Mouse (Mus musculus): ENCODE measurements at regions not wholly inside any gene's neighbourhood (a gene's known extent, or its start where the extent isn't known, plus 50 kb on each side); places are given as distances from the start of the nearest gene placed in this dataset.

DNA sequence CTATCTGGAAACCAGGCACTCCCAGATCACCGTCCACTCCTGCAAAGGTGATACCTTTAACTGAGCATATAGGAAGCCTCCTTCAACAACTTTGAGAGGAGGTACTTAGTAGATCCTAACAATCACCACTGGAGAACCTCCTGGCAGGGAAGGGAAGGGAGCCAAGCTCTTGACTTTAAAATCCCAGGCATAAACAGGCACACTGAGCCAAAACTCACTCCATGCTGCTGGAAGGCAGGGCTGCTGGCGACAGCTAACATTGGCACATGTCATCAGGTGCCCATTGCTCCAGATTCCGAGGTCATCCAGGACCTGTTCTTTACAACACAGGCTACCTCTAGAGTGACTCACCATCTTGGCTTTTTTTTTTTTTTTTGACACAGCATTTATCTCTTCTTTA is 170.9 kb upstream of the 1700066M21Rik start:
- H3K36me3 ChIP-seq (ENCODE audit: control insufficient read depth, insufficient read depth), result no peaks in the 10 kb centered on the region
- peaks cover 38% of the 10 kb centered on the region for H3K4me1 ChIP-seq (replicated peaks; ENCODE audit: control insufficient read depth, insufficient read depth, low read length)
- H3K9ac ChIP-seq (replicated peaks; ENCODE audit: low read depth, low read length), result no peak overlapping the region
- no peak overlapping the region for H3K4me2 ChIP-seq (ENCODE audit: low read length)
- no peaks in the 10 kb centered on the region for H3K9me3 ChIP-seq (ENCODE audit: control insufficient read depth, low read length)
- no peaks in the 10 kb centered on the region for H3K27me3 ChIP-seq (replicated peaks; ENCODE audit: control insufficient read depth, insufficient read depth, low read length)
- peak overlapping the region; percentile 49; the same call in 1 of the 2 replicates for H3K27ac ChIP-seq (ENCODE audit: low read length)
- H3K4me3 ChIP-seq (replicated peaks; ENCODE audit: low read length), result no peak overlapping the region
- no peak for ATAC-seq
- WGBS, result 58% methylated on average over 3 of the region's 3 CpGs

GRCm38 (mm10) chr1:57206944-57207343 is 170.5 kb upstream of the 1700066M21Rik start:
- Histone ChIP-seq H3K9ac (replicated peaks; ENCODE audit: low read depth, low read length) (no peak overlapping the region), H3K4me1 (replicated peaks; ENCODE audit: control insufficient read depth, insufficient read depth, low read length) (peaks cover 39% of the 10 kb centered on the region), H3K36me3 (ENCODE audit: control insufficient read depth, insufficient read depth) (no peaks in the 10 kb centered on the region), H3K9me3 (ENCODE audit: control insufficient read depth, low read length) (no peaks in the 10 kb centered on the region), H3K27ac (ENCODE audit: low read length) (peak overlapping the region; percentile 27; the same call in 1 of the 2 replicates), H3K27me3 (replicated peaks; ENCODE audit: control insufficient read depth, insufficient read depth, low read length) (no peaks in the 10 kb centered on the region), H3K4me2 (ENCODE audit: low read length) (no peak overlapping the region), H3K4me3 (replicated peaks; ENCODE audit: low read length) (no peak overlapping the region)
- WGBS, result 14% methylated on average over 1 of the region's 1 CpGs
- no peak for ATAC-seq

DNA sequence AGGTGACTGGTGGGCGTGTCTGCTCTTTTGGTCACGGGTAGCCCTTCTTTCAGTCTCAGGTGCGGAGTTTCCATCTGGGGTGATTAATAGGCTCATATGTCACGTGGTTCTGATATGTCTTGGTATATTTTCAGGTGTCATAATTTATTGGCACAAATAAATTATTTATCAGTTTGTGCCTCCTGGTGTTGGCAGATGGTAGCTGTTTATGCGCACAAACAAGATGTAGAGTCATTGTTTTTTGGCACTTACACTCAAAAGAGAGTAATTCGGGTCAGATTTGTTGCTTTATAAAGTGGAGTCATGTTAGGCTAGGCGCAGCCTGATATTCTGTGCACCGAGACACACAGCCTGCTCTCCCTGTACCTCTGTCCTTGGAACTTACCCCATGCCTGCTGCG is 169.0 kb upstream of the 1700066M21Rik start:
- Histone ChIP-seq H3K4me2 (ENCODE audit: low read length) (no peak overlapping the region), H3K9me3 (ENCODE audit: control insufficient read depth, low read length) (no peaks in the 10 kb centered on the region), H3K27me3 (replicated peaks; ENCODE audit: control insufficient read depth, insufficient read depth, low read length) (no peaks in the 10 kb centered on the region), H3K36me3 (ENCODE audit: control insufficient read depth, insufficient read depth) (no peaks in the 10 kb centered on the region), H3K9ac (replicated peaks; ENCODE audit: low read depth, low read length) (no peak overlapping the region), H3K4me3 (replicated peaks; ENCODE audit: low read length) (no peak overlapping the region), H3K4me1 (replicated peaks; ENCODE audit: control insufficient read depth, insufficient read depth, low read length) (peaks cover 43% of the 10 kb centered on the region), H3K27ac (ENCODE audit: low read length) (peak overlapping the region; percentile 51)
- no peak for ATAC-seq
- WGBS, result 64% methylated on average over 9 of the region's 9 CpGs

DNA sequence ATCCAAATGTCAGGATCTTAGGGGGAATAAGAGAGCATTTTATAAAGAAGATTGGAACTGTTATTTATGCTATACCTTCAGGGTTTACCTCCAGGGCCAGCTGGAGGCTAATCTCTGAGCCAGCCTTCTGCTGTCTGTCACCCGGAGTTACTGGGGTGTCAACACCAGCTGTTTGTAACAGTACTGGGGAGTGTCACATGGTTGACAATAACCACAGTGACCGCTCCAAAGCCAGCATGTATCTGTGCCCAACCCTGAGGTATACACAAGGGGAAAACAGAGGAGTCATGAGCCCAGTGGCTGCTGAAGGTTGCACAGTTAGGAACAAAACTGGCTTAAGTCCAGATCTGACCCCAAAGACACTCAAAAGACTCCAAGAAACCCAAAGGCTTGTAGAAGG is 168.1 kb upstream of the 1700066M21Rik start:
- peaks cover 47% of the 10 kb centered on the region for H3K4me1 ChIP-seq (replicated peaks; ENCODE audit: control insufficient read depth, insufficient read depth, low read length)
- no peaks in the 10 kb centered on the region for H3K27me3 ChIP-seq (replicated peaks; ENCODE audit: control insufficient read depth, insufficient read depth, low read length)
- 50% methylated on average over 2 of the region's 2 CpGs for WGBS

DNA sequence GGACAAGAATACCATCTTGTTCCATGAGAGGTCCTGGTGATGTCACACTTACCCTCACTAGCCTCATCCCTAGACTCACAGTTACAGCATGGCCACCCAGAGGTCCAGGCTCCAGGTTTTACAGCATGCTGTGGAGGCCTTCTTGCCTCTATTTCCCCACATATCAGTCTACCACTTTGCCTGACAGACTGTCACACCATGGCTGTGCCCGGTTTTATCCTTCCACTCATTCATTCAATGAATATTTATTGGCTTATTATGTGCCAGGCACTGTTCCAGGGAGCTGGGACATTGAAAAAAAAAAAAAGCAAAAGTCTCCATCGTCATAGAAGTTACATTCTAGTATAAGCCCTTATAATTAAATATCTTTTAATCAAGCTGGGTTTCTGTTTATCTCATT is 166.4 kb upstream of the 1700066M21Rik start:
- peak; percentile 32 for ATAC-seq
- 6% methylated on average over 2 of the region's 2 CpGs for WGBS
- Histone ChIP-seq H3K9ac (replicated peaks; ENCODE audit: low read depth, low read length) (no peak overlapping the region), H3K27ac (ENCODE audit: low read length) (peak overlapping the region; percentile 36), H3K27me3 (replicated peaks; ENCODE audit: control insufficient read depth, insufficient read depth, low read length) (no peaks in the 10 kb centered on the region), H3K36me3 (ENCODE audit: control insufficient read depth, insufficient read depth) (no peaks in the 10 kb centered on the region), H3K4me1 (replicated peaks; ENCODE audit: control insufficient read depth, insufficient read depth, low read length) (peaks cover 42% of the 10 kb centered on the region), H3K4me2 (ENCODE audit: low read length) (no peak overlapping the region), H3K4me3 (replicated peaks; ENCODE audit: low read length) (no peak overlapping the region), H3K9me3 (ENCODE audit: control insufficient read depth, low read length) (no peaks in the 10 kb centered on the region)

More for the DNA sequence above, 168.1 kb upstream of the 1700066M21Rik start:
- Histone ChIP-seq H3K36me3 (ENCODE audit: control insufficient read depth, insufficient read depth) (no peaks in the 10 kb centered on the region), H3K9ac (replicated peaks; ENCODE audit: low read depth, low read length) (no peak overlapping the region), H3K4me3 (replicated peaks; ENCODE audit: low read length) (no peak overlapping the region), H3K27ac (ENCODE audit: low read length) (peak overlapping the region; percentile 51), H3K4me2 (ENCODE audit: low read length) (no peak overlapping the region), H3K9me3 (ENCODE audit: control insufficient read depth, low read length) (no peaks in the 10 kb centered on the region)
- peak; percentile 46 for ATAC-seq

- Histone ChIP-seq H3K9ac (replicated peaks; ENCODE audit: low read depth, low read length) (0 out of 2 replicates have a peak overlapping the region, but pooled peaks have one; percentile 12), H3K27ac (ENCODE audit: low read length) (peak overlapping the region; percentile 75), H3K4me1 (replicated peaks; ENCODE audit: control insufficient read depth, insufficient read depth, low read length) (peaks cover 41% of the 10 kb centered on the region), H3K27me3 (replicated peaks; ENCODE audit: control insufficient read depth, insufficient read depth, low read length) (no peaks in the 10 kb centered on the region), H3K9me3 (ENCODE audit: control insufficient read depth, low read length) (no peaks in the 10 kb centered on the region), H3K36me3 (ENCODE audit: control insufficient read depth, insufficient read depth) (no peaks in the 10 kb centered on the region), H3K4me2 (ENCODE audit: low read length) (peak overlapping the region; percentile 40), H3K4me3 (replicated peaks; ENCODE audit: low read length) (peak overlapping the region; percentile 13)
- ATAC-seq, result peak; percentile 43
- 7% methylated on average over 16 of the region's 16 CpGs for WGBS
These were observed 164.0 kb upstream of the 1700066M21Rik start for GRCm38 (mm10) chr1:57213428-57213874.

GRCm38 (mm10) chr1:57214266-57214665 is 163.2 kb upstream of the 1700066M21Rik start:
- H3K4me2 ChIP-seq (ENCODE audit: low read length), result no peak overlapping the region
- H3K27ac ChIP-seq (ENCODE audit: low read length), result no peak overlapping the region
- no peak overlapping the region for H3K9ac ChIP-seq (replicated peaks; ENCODE audit: low read depth, low read length)
- H3K36me3 ChIP-seq (ENCODE audit: control insufficient read depth, insufficient read depth), result no peaks in the 10 kb centered on the region
- ATAC-seq, result no peak
- H3K27me3 ChIP-seq (replicated peaks; ENCODE audit: control insufficient read depth, insufficient read depth, low read length), result no peaks in the 10 kb centered on the region
- H3K9me3 ChIP-seq (ENCODE audit: control insufficient read depth, low read length), result no peaks in the 10 kb centered on the region
- no peak overlapping the region for H3K4me3 ChIP-seq (replicated peaks; ENCODE audit: low read length)
- 46% methylated on average over 2 of the region's 2 CpGs for WGBS
- peaks cover 34% of the 10 kb centered on the region for H3K4me1 ChIP-seq (replicated peaks; ENCODE audit: control insufficient read depth, insufficient read depth, low read length)

DNA sequence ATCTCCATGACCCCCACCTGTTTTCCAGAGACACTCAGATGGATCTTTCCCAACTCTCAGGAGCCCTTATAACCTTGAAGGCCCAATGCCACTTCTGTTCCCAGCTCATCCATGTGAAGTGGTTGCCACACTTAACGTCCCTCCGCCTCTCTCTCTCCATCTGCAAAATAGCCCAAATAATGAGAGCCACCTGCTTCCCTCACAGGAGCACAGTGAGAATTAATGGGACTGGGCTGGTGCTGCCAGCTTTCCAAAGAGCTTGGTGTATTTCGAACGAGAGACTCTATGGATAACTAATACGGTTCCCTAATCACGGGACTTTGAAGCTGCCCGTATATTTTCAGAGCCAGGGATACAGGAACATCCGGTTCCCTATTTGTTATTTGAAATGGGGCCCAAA is 159.8 kb upstream of the 1700066M21Rik start:
- H3K27ac ChIP-seq (ENCODE audit: low read length), result peak overlapping the region; percentile 61
- peak; percentile 67 for ATAC-seq
- H3K9ac ChIP-seq (replicated peaks; ENCODE audit: low read depth, low read length), result no peak overlapping the region
- H3K27me3 ChIP-seq (replicated peaks; ENCODE audit: control insufficient read depth, insufficient read depth, low read length), result no peaks in the 10 kb centered on the region
- H3K4me3 ChIP-seq (replicated peaks; ENCODE audit: low read length), result no peak overlapping the region
- peaks cover 21% of the 10 kb centered on the region for H3K4me1 ChIP-seq (replicated peaks; ENCODE audit: control insufficient read depth, insufficient read depth, low read length)
- no peak overlapping the region for H3K4me2 ChIP-seq (ENCODE audit: low read length)
- no peaks in the 10 kb centered on the region for H3K36me3 ChIP-seq (ENCODE audit: control insufficient read depth, insufficient read depth)
- H3K9me3 ChIP-seq (ENCODE audit: control insufficient read depth, low read length), result no peaks in the 10 kb centered on the region
- 25% methylated on average over 8 of the region's 8 CpGs for WGBS

DNA sequence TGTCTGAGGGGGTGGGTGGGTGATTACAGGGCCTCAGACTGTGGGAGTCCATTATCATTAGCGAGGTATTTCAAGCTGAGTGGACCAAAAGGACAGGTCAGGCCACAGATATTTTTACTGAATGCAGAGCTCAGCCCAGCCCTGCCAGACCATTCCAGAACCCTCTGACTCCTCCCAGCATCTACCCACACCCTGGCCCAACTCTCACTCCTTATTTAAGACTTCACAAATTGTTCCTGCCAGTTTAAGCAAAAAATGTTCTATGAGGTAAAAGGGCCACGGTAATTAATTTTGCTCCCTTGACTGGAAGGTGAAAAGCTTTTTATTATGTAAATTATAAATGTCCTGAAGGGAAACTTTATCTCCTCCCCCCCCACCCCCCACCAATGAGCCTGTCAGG is 159.3 kb upstream of the 1700066M21Rik start:
- 1% methylated on average over 2 of the region's 2 CpGs for WGBS
- H3K27ac ChIP-seq (ENCODE audit: low read length), result peak overlapping the region; percentile 37

DNA sequence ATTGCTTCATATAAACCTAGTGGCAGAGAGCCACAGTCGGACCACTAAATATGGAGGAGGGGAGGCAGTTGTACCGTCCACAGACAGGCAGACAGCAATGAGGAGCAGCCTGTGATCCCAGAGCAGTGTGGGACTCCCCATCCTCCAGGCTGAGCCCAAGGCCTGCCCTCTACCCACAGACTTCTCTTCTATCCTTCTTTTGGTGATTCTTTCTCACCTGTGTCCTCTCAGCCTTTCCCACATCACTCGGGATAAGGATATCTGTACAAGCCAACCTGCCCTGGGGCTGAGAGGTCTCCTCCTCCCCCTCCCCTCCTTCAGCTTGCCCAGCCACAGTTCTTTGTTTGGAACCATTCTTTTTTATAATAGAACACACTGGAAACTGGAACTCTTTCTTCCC is 158.8 kb upstream of the 1700066M21Rik start:
- ATAC-seq, result peak; percentile 61
- no peak overlapping the region for H3K4me3 ChIP-seq (replicated peaks; ENCODE audit: low read length)
- no peaks in the 10 kb centered on the region for H3K27me3 ChIP-seq (replicated peaks; ENCODE audit: control insufficient read depth, insufficient read depth, low read length)
- H3K4me1 ChIP-seq (replicated peaks; ENCODE audit: control insufficient read depth, insufficient read depth, low read length), result peaks cover 16% of the 10 kb centered on the region
- no peaks in the 10 kb centered on the region for H3K36me3 ChIP-seq (ENCODE audit: control insufficient read depth, insufficient read depth)
- WGBS, result 14% methylated on average over 3 of the region's 3 CpGs
- H3K4me2 ChIP-seq (ENCODE audit: low read length), result no peak overlapping the region
- H3K9me3 ChIP-seq (ENCODE audit: control insufficient read depth, low read length), result no peaks in the 10 kb centered on the region
- H3K27ac ChIP-seq (ENCODE audit: low read length), result peak overlapping the region; percentile 34
- no peak overlapping the region for H3K9ac ChIP-seq (replicated peaks; ENCODE audit: low read depth, low read length)

More for the DNA sequence above, 159.3 kb upstream of the 1700066M21Rik start:
- H3K4me2 ChIP-seq (ENCODE audit: low read length), result no peak overlapping the region
- no peaks in the 10 kb centered on the region for H3K27me3 ChIP-seq (replicated peaks; ENCODE audit: control insufficient read depth, insufficient read depth, low read length)
- H3K9ac ChIP-seq (replicated peaks; ENCODE audit: low read depth, low read length), result no peak overlapping the region
- H3K4me1 ChIP-seq (replicated peaks; ENCODE audit: control insufficient read depth, insufficient read depth, low read length), result peaks cover 20% of the 10 kb centered on the region
- no peaks in the 10 kb centered on the region for H3K36me3 ChIP-seq (ENCODE audit: control insufficient read depth, insufficient read depth)
- no peaks in the 10 kb centered on the region for H3K9me3 ChIP-seq (ENCODE audit: control insufficient read depth, low read length)
- ATAC-seq, result peak; percentile 81
- H3K4me3 ChIP-seq (replicated peaks; ENCODE audit: low read length), result no peak overlapping the region

All from forebrain, embryonic 16.5 days (tissue).